Mouse (Mus musculus) kidney, adult 2 months (tissue): ENCODE measurements around the gene Ndp. TPM values are rescaled to one million over a fixed set of nuclear protein-coding genes. Genes with fewer than 3 reads are reported as not detected.

Experiments used
- DNase-seq: peaks from one replicate; pipeline ENCODE4 v3.0.0; 2021
- H3K27ac ChIP-seq: fragments of 200-500 bp; 2 replicates; pipeline ENCODE4 v1.5.1; 2012; ENCODE audit warnings: low read depth, low read length, control low read depth, inconsistent platforms; ENCODE audit not compliant: insufficient read depth
- H3K27me3 ChIP-seq: fragments of 200-500 bp; replicated peaks from 2 replicates; pipeline ENCODE4 v1.6.1; 2012; ENCODE audit warnings: mild to moderate bottlenecking, moderate library complexity, low read length, inconsistent platforms; ENCODE audit not compliant: control insufficient read depth, insufficient read depth
- H3K36me3 ChIP-seq: fragments of 200-500 bp; 2 replicates; pipeline ENCODE4 v1.6.1; 2012; ENCODE audit warnings: mild to moderate bottlenecking, moderate library complexity, low read length, inconsistent platforms; ENCODE audit not compliant: control insufficient read depth, insufficient read depth
- H3K4me1 ChIP-seq: fragments of 200-500 bp; 2 replicates; pipeline ENCODE4 v1.6.1; 2011; ENCODE audit warnings: low read length; ENCODE audit not compliant: control insufficient read depth, insufficient read depth
- H3K4me3 ChIP-seq: fragments of 200-500 bp; 2 replicates; pipeline ENCODE4 v1.5.1; 2011; ENCODE audit warnings: mild to moderate bottlenecking, low read depth, low read length, control low read depth; ENCODE audit not compliant: insufficient read depth
- CTCF ChIP-seq: fragments of 200-500 bp; conservative IDR thresholded peaks from 2 replicates; pipeline ENCODE4 v1.5.1; 2011; ENCODE audit warnings: low read depth, mild to moderate bottlenecking, control low read depth, low read length, moderate library complexity, mixed read lengths; ENCODE audit not compliant: insufficient read depth, insufficient read length
- POLR2A ChIP-seq: fragments of 200-500 bp; IDR thresholded peaks from one replicate; pipeline ENCODE4 v1.6.1; 2011; ENCODE audit warnings: low read depth, low read length, control low read depth
- polyA plus RNA-seq: library from polyadenylated mRNA; depleted of rRNA; stranded (reverse); fragments of >200 nt; gene quantifications from 2 replicates; pipeline ENCODE4 v1.2.3, GENCODE M21; 2012; rRNA removed

Gene Ndp
- polyA plus RNA-seq, 1 experiment, result 0.19 TPM

DNA sequence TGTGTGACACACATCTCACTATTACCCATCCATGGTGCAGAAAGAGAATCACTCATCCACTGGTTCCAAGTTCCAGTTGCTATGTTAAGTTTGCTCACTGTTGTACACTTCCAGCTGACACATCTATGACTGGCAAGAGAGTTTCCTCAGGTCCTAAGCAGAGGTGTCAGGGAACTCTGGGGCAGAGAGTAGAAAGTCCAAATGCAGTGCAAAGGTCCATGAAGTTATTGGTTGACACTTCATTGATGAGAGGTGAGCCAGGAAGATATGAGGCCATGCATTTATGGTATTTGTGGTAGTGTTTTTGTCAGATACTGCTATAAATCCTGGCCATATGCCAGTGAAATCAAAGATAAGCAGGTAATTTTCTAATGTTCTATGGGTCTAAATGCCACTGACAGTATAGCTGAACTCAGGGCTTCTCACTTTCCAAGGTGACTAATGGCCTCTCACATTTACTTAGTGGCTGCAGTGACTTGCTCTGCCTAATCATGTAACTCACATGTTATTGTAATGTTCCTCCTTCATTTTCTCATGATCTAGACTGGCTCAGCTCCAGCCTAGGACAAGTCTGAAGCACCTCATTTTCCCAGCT, 75.0 kb downstream of the Ndp start:
- no peaks in the 10 kb centered on the region for H3K36me3 ChIP-seq
- peak; percentile 23 for DNase-seq
- no peak overlapping the region for H3K27ac ChIP-seq
- H3K27me3 ChIP-seq, result no peaks in the 10 kb centered on the region
- H3K4me1 ChIP-seq, result no peaks in the 10 kb centered on the region
- no peak overlapping the region for H3K4me3 ChIP-seq
- no peak for TF ChIP-seq CTCF
- no peak for TF ChIP-seq POLR2A

Other genes with a start within 250 kb of the Ndp start
- gene Maob, start 94.4 kb downstream of the Ndp start, polyA plus RNA-seq, result 2.1 and 3.2 TPM in 2 replicates